Mouse (Mus musculus) neural tube, embryonic 14.5 days (tissue): ENCODE measurements around the gene Usp24. TPM values are rescaled to one million over a fixed set of nuclear protein-coding genes. Genes with fewer than 3 reads are reported as not detected.

Experiments used
- ATAC-seq: fragments of 200-750 bp; cut with Nextera tagmentation; 2 replicates; pipeline ENCODE4 v1.8.0; 2017; ENCODE audit warnings: low read depth, mild to moderate bottlenecking, moderate TSS enrichment, moderate library complexity
- H3K27ac ChIP-seq: fragments of 300-500 bp; sonication (generic); 2 replicates; pipeline ENCODE4 v1.5.1; 2014; ENCODE audit warnings: low read depth, mild to moderate bottlenecking, control low read depth, low read length, moderate library complexity, mixed read lengths
- H3K27me3 ChIP-seq: fragments of 300-500 bp; sonication (generic); 2 replicates; pipeline ENCODE4 v1.6.1; 2014; ENCODE audit warnings: low read length; ENCODE audit not compliant: control insufficient read depth, insufficient read depth
- H3K36me3 ChIP-seq: fragments of 300-500 bp; sonication (generic); 2 replicates; pipeline ENCODE4 v1.6.1; 2014; ENCODE audit warnings: low read length, mixed read lengths; ENCODE audit not compliant: control insufficient read depth, insufficient read depth
- H3K4me1 ChIP-seq: fragments of 300-500 bp; sonication (generic); 2 replicates; pipeline ENCODE4 v1.6.1; 2014; ENCODE audit warnings: low read length; ENCODE audit not compliant: control insufficient read depth, insufficient read depth
- H3K4me2 ChIP-seq: fragments of 300-500 bp; sonication (generic); 2 replicates; pipeline ENCODE4 v1.6.1; 2014; ENCODE audit warnings: mild to moderate bottlenecking, low read depth, low read length, control low read depth
- H3K4me3 ChIP-seq: fragments of 300-500 bp; sonication (generic); 2 replicates; pipeline ENCODE4 v1.5.1; 2014; ENCODE audit warnings: low read depth, low read length, control low read depth, mixed read lengths
- H3K9ac ChIP-seq: fragments of 300-500 bp; sonication (generic); replicated peaks from 2 replicates; pipeline ENCODE4 v1.6.1; 2014; ENCODE audit warnings: low read depth, mild to moderate bottlenecking, control low read depth, low read length, mixed read lengths
- H3K9me3 ChIP-seq: fragments of 300-500 bp; sonication (generic); 2 replicates; pipeline ENCODE4 v1.6.1; 2016; ENCODE audit warnings: low read length; ENCODE audit not compliant: control insufficient read depth
- WGBS: fragments of 180-500 bp; shearing (Covaris S2); extraction: QIAGEN DNeasy Blood & Tissue Kit; methylation state at CpG from one replicate; pipeline ENCODE4 v1.1.7; 2014; 5-methylcytosine and 5-hydroxymethylcytosine counted together
- polyA plus RNA-seq: library from polyadenylated mRNA; unstranded; fragments of >200 nt; fragmentation: Nextera tagmentation; extraction: Ambion mirVana; gene quantifications from 2 replicates; pipeline ENCODE4 v1.2.1, GENCODE M21; 2014

Usp24 gene
- polyA plus RNA-seq, 1 experiment from 2014 or later, result 14.4 TPM

DNA sequence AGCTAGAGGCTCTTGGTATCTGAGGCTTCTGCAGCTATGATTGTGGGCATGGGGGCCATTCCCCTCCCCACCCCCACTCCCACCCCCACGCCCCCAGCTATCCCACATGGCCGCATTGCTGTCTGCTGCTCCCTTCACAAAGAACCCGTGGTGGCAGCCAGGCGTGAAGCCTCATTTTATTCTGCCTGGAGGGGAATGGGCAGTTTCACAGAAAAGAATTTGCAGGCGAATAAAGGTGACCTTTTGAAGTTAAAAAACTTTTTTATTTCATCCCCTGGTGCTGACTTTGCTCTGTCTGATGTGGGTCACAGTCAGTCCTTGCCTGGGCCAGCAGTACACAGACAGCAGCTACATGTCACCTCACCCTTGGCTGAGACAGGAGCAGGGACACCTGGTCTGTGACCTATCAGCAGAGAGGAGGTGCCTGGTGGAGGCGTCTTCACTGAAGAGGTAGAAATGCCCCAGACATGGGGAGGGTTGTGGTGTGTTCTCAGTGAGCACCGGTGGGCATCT, 167.3 kb downstream of the Usp24 start:
- Histone ChIP-seq H3K4me1 (no peaks in the 10 kb centered on the region), H3K27ac (no peak overlapping the region), H3K27me3 (no peaks in the 10 kb centered on the region), H3K36me3 (no peaks in the 10 kb centered on the region), H3K4me2 (no peak overlapping the region), H3K9me3 (no peaks in the 10 kb centered on the region), H3K9ac (no peak overlapping the region), H3K4me3 (no peak overlapping the region)
- 37% methylated on average over 7 of the region's 7 CpGs for WGBS
- no peak for ATAC-seq

GRCm38 (mm10) chr4:106483831-106484230, 167.8 kb downstream of the Usp24 start:
- Histone ChIP-seq H3K4me3 (no peak overlapping the region), H3K4me2 (no peak overlapping the region), H3K27me3 (no peaks in the 10 kb centered on the region), H3K9me3 (no peaks in the 10 kb centered on the region), H3K4me1 (no peaks in the 10 kb centered on the region), H3K36me3 (no peaks in the 10 kb centered on the region), H3K27ac (no peak overlapping the region), H3K9ac (no peak overlapping the region)
- 96% methylated on average over 1 of the region's 1 CpGs for WGBS
- ATAC-seq, result no peak

GRCm38 (mm10) chr4:106490620-106491019, 174.6 kb downstream of the Usp24 start:
- Histone ChIP-seq H3K9ac (no peak overlapping the region), H3K27ac (no peak overlapping the region), H3K9me3 (no peaks in the 10 kb centered on the region), H3K4me2 (no peak overlapping the region), H3K36me3 (no peaks in the 10 kb centered on the region), H3K4me1 (no peaks in the 10 kb centered on the region), H3K4me3 (no peak overlapping the region), H3K27me3 (no peaks in the 10 kb centered on the region)
- 65% methylated on average over 4 of the region's 4 CpGs for whole genome bisulfite sequencing
- no peak for ATAC-seq

Other genes starting within 250 kb of the Usp24 start
- gene Pcsk9, start 148.1 kb downstream of the Usp24 start, polyA plus RNA-seq, result 0.70 and 0.73 TPM in 2 replicates
- gene Bsnd, start 176.1 kb downstream of the Usp24 start, polyA plus RNA-seq, result not detected in 2 replicates
- gene Dhcr24, start 244.8 kb downstream of the Usp24 start, polyA plus RNA-seq, result 24.0 and 24.3 TPM in 2 replicates